Mouse (Mus musculus) retina, adult 2 months (tissue): ENCODE data around the gene Stard10.

Source experiments
- DNase-seq: peaks from one replicate; pipeline ENCODE4 v3.0.0-alpha.2; 2012; ENCODE audit warnings: low read depth, low spot score

Gene Stard10

DNA sequence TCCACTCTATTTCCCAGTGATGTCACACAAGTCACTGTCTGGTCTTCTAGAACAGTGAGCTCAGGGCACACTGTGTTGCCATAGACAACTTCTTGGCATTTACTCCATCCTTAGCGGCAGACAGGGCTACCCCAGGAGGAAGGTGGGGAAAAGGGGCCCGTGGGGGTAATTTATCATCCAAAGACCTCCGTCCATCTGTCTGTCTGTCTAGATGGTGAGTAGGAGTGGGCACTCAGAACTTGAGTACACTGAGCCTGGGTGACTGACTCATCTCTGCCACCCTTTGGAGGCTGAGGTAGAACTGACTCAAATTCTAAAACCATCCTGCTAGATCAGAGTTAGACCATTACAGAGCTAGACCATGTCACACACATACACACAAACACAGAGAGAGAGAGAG is at the start of gene Stard10:
TSS of gene Stard10 (plus strand) at position 73 of the 400 bp plus-strand sequence.
- no peak for DNase-seq

DNA sequence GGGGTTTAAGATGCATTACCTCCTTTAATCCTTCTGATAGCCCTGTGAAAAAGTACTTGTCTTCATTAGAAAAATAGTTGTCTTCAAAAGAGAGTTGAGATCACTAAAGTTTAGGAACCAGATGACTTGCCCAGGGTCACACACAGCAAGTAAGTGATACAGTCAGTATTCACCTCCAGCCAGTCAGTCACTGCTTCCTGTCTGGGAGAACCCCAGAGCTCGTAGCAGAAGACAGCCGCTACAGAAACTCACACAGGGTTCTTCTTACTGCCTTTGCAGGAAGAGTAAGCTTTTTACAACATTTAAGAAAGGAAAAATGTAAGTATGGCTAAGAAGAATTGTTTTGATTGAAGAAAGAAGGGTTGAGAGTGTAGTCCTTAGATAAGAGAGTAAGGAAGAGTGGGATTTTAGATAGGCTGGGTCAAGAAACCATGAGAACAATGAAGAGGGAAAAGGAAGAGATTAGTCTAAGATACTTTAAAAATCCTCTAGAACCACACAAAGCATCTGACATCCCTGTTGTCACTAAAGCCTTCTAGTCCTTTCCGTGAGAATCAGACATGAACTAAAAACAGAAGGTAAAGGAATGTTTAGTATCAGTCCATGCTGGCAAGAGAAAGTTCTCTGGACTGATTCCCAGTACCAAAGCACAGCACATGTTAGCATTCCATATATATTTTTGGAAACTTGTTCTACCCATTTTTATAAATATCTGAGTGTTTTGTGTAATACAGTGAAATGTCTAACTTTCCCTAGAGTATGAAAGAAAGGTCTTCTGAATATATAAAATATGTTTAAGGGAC is 49.2 kb upstream of the Stard10 start:
- DNase-seq = no peak

DNA sequence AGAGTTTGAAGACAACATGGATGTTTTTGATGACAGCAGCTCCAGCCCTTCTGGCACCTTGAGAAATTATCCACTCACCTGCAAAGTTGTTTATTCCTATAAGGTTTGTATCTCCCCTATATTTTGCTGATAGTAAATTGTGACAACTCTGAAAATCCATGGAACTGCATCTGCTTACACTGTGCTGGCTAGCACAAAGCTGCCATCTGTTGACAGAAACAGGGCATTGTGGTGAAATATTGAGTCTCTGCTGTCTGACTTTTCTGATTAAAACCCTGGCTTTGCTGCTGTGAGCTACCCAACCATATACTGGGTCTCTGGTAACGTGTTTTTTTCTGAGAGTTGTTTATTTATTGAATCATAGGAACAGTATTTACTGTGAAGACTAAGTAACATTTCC is 45.3 kb upstream of the Stard10 start:
- no peak for DNase-seq

DNA sequence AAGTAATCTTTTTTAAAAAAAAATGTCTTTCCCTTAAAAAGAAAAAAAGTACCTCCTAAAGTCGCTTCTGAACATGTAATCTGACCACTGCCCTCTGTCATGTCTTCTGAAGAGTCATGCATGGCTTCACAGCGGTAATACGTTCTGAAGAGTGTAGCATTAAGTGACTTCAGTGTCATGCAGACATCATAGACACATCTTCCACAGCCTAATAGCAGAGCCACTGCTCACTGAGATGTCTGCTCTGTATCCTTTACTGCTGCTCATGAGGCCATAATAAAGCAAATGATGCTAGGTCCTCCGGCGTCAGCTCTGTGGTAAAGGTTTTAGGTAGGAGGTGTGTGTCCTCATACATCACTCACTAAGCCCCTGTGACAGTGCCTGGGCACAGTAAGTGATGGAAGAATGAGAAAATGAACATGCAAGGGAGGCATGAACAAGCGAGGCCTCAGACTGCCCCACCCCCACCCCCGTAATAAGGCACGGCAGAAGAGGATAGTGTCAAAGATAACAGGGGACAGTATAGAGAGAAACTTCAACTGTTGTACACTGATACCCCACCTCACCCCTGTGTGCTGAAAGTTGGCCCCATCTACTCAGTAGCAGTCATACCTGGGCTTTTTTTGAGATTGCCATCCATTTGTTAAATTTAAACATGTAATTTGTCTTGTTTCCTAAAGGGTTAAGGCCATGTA is 44.3 kb upstream of the Stard10 start:
- no peak for DNase-seq

DNA sequence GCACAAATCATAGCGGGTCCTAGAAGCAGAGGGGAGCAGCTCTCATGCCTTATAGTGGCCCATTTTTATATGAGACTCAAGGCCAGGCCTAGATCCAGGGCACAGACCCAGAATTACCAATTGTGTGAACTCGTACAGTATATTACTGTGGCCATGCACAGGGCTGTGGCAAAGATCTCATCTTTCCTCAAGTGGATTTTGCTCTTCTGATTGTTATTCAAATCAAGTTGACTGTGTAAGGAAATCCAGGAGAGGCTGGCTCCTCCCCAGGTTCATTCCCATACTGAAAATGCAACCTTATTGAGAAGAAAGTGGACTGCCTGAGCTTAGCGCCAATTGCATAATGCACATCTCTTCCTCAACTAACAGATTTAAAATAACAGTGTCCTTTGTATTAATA is 34.2 kb upstream of the Stard10 start:
- DNase-seq = no peak

DNA sequence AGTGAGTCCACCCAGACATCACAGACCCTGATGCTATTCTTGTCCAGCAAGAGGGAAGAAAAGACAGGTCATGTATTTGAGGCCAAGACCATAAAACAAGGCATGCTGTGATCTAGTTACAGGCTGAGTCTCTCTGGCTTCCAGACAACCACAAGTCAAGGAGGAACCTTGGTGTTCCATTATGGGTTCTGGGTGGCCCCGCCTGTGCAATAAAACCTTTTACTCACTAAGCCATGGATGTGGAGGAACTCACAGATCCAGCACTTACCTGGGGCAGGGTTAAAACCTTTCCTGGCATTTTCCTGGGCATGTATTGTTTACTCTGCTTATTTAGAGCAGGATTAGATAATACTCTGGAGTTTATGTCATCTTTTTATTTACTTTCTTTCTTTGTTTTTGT is 32.4 kb upstream of the Stard10 start:
- no peak for DNase-seq

DNA sequence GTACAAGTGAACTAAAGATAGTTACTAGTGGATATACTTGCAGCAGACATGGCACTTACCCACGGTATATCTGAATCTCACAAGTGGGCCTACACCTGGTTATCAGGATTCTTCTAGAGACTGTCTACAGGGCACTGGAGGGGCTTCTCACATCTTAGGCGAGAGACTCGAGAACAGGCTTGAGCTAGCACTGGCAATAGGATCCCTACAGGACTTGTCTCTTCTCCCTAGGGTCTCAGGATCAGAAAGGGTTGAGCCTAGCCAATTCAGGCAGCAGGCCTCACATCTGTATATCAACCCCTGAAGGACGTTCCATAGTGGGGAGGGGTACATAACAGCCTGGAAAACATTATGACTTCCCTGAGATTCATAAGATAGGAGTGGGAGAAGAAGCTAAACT is 30.0 kb upstream of the Stard10 start:
- no peak for DNase-seq

DNA sequence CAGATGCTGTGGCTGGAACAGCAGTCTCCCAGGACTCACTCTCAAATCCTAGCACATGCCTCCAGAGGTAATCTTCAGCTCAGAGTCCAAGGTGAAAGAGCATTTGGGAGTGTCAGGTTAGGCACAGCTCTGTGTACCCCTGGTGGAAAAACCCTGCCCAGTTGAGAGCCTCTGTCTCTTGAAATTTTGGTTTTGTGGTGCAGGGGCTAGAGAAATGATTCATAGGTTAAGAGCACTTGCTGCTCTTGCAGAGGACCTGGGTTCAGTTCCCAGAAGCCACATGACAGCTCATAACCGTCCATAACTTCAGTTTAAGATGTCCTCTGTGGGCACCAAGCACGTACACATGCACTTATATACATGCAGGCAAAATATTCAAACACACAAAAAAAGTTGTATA is 29.1 kb upstream of the Stard10 start:
- no peak for DNase-seq

DNA sequence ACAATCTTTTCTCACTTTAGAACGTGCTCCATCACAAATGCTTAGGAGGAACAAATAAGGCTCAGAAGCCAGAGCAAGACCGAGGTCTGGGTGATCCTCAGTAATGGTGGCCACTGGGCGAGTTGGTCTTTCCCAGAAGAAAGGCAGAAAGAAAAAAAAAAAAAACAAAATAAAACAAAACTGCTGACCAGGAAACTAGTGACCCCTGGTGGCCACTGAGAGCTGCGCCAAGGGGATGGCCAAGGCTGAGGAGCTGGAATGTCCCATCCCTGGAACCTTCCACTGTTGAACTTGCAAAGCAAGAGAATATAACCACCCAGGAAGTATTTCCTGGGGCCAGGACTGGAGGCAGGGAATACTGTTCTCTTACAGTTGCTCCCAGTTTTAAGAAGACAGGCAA is 28.4 kb upstream of the Stard10 start:
- DNase-seq = no peak

DNA sequence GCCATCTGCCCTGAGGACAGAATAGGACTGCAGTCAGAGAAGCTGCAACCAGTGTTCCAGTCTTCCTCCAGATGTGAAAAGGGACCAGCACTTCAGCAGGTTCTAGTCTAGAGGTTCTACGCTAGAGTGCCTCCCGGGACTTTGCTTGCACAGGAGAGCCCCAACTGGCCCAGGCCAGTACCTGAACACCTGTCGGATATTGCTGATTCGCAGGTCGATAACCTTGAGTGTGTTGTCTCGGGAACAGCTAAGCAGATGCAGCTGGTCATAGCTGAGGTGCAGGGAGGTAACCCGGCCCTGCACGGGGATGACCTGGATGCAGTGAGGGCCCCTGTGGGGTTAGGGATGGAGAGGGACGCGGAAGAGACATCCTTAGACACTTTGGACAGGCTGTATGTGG is 26.5 kb upstream of the Stard10 start:
- no peak for DNase-seq

DNA sequence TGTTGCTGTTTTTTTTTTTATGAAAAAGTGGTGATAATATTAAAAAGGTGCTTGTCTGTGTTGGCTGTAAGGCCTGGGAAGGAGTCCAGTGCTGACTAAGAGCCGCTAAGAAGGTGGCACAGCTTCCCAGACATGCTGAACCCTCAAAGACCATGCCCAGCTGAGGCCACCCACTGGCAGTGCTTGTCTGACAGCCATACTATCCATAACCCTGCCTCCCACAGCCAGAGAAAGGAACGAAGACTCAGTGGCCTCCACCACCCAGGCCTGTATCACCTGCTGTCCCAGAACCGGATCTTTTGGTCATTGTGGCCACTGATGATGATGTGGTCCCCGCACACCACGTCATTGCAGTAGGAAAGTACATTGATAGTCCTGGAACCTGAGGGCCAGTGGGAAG is 25.7 kb upstream of the Stard10 start:
- DNase-seq = no peak

DNA sequence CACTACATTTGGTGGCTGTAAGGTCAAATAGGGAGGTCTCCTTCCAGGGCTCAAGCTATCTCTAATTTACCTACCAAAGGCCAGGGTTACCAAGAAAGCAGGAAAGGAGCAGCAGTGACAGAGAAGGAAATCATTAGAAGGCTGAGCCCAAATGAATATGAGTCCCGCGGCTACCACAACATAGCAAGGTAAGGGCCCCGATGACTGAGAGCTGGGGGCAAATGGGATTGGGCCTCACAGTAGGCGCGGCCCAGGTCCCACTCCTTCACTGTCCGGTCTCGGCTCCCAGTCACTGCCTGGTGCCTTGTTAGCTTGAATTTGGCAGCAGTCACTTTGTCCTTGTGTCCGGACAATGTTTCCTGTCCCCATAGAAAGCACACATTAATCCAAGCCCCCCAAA is 25.2 kb upstream of the Stard10 start:
- DNase-seq = no peak

DNA sequence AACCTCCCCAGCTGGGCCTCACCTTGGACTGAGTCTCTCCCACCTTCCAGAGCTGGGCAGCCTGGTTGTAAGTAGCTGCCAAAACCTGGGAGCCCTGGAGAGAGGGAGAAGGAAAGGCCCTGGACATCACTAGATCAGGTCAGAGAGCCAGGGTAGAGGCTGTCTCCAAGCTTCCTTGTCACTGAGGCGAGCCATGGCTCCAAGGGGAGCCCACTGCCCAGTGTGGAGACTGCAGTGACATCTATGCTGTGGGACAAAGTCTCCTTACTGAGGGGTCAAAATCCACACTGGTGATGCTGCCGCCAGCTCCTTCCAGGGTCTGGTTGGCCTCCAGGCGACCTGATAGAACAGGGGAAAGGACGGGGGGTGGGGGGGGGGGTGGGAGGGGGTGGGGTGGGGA is 24.8 kb upstream of the Stard10 start:
- DNase-seq = no peak

DNA sequence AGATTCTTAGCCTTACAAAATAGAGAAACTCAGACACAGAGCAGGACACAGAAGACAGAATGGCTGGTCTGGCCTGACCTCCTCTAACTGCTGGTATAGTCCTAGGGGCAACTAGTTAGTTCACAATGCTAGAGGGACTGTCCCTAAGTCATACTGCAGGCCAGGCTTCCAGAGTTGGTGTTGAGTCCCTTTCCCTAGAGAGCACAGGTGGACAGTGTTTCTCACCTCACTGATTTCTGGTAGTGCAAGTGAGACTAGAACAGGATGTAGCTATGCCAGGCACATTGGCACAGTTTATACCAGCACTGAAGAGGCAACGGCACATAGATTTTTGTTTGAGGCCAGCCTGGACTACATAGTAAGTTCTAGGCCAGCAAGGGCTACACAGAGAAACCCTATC is 24.2 kb upstream of the Stard10 start:
- no peak for DNase-seq

DNA sequence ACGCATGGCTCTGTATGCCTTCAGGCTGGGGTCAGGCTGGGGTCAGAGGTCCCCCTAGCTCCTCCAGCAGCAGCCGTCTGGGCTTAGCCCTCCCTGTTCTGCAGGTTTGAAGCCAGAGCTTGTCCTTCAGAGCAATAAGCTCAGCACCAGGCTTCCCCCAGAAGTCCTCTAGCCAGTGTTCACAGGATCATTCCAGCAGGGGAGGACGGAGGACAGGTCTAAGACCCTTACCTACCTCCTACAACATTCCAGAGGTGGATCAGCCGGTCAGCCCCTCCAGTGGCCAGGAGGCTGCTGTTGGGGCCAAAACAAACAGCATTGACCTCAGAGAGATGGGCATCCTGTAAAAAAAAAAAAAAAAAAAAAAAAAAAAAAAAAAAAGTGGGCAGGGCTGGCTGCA is 23.7 kb upstream of the Stard10 start:
- DNase-seq = no peak

DNA sequence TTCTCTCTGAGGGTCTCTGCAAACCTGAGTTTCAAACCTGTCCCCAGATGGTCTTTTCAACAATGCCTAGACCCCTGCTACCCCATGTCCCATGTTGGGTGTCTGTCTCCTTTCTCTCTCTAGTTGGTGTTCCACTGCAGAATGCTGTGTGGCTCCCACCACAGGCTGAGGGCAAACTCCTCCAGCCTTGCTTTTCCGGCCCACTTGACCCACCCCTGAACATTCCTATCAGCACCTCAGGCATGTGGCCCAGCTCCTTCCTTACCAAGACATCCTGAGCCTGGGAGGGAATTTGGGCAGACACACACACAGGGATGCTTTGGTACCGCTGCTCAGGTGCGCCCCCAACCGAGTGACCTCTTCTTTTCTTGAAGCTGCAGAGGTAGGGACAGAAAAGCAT is 23.3 kb upstream of the Stard10 start:
- DNase-seq = no peak

DNA sequence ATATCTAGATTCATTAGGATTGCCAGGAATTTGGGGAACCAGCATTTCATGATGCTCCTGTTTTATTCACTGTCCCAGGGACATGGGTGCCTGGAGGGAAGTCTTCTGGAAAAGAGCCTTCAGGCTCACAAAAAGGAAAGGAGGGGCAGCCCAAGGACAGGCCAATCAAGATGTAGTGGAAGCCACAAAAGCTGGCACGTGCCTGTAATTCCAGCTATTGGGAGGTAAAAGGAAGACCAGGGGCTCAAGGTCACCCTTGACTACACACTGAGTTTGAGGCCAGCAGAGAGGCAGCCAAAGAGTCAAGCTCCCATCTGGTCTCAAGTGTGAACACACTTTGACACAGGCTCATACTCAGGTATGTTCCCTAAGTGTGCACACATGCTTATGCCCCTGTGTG is 21.4 kb upstream of the Stard10 start:
- no peak for DNase-seq

DNA sequence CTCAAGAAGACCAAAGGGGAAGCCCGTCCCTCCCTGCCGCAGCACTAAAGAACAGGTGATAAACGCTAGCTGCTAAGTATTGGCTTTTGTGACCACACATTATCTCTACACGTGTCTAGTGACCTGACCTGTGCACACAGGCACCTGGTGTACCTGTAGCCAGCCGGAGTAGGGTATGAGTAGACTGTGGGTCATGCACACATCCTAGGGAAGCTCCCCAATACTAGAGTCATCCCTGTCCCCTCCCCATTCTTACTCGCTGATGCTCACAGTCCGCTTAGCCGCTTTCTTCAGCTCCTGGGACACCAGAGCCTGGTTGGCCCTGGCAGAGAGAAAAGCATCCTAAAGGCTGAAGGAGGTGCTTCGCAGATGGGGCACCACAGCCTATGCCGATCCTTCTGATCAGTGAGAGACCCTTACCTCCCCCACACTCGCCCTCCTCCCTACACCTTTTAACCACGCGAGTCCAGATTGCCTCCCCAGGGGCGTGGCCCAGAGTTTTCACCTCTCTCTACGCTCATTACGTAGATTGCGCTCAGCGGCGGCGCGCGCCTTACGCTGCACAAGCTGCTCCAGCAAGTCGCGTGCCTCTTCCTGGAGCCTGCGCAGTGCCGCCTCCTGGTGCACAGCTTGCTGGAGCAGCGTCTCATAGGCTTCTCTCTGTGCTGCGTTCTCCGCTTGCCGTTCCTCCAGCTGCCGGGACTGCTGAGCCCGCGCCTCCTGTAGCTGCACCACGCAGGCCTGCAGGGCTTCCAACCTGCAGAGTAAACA is 20.4 kb upstream of the Stard10 start:
- DNase-seq = peak; percentile 69

DNA sequence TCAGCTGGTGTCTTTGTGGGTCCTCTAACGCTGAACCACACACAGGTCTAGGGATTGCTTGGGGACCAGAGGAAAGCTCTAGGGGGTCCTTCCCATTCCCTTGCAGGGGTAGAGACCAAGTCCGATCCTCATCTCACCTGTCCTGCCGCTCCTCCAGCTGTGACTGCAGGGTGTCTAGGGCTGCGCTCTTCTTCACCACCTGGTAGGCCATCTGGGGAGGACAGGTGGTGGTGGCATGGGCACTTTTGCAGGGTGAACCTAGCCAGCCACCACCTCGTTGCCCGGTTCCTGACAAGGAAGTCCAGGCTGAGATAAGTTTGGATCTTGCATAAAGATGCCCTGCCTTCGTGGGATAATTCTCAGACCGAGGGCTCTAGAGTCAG is 19.9 kb upstream of the Stard10 start:
- no peak for DNase-seq

DNA sequence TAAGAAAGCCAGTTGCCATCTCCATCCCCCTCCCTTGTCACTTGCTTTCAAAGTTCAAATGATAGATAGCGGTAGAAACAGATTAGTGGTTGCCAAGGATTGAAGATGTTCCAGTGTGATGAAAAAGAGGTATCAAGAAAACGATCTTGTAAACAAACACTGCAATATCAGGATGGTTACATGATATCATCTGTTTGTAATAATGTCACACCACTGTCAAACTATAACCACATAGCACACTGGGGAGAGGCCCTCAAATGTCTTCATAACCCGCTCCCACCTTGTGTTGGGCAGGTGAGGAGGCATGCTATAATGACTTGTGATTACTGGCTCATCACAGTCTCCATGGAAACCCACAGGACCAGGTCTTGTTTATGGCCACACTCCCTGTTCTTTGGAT is 18.5 kb upstream of the Stard10 start:
- no peak for DNase-seq

DNA sequence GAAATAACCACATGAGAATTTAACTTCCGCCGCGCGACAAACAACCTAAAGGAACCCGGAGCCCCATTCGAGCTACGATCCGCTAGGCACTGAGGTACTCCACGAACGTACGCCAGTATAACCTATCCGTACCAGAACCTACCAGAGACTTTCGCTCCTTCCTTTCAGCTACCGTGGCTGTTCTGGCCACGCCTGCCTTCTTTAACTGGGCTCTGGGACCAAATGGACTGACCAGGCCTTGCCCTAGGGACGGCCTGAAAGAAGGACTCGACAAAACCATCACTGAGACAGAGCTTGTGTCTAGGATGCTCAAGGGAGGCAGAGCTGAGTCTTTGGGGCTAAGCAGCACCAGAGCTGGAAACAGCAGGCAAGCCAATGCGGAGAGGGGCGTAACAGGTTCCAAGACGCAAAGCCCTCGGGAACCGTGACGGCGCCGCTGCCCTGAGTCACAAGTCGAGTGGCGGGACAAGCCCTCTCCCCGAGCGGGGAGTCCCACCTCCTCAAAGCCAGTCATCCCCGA is 15.5 kb upstream of the Stard10 start:
- DNase-seq = no peak

DNA sequence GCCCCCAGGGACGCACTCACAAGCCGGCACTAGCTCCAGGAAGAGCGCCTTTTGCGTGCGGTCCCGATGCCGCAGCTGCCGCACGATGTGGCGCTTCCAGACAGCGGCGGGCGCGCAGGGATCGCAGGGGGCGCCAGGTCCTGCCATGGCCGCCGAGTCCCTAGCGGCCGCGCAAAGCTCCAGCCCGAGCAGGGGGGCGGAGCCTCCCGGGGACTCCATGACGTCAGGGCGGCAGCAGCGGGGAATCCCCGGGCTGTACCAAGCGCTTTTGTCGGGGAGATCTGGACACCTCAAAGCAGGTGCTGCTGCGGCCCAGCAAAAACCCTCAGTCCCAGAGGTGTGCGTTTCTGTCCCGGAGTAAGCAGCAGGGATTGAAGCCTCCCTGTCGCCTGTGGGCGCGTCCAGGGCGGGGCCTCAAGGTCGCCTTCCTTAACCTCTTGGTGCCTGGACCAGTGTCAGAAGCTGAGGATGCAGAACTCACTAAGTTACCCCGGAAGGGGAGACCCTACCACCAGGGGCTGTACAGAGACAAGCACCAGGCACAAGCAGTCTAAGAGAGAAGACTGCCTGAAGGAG is 14.9 kb upstream of the Stard10 start, which contains the start of gene Atg16l2:
TSS of gene Atg16l2 (minus strand) at position 371 of the 576 bp plus-strand sequence.
- DNase-seq = peak; percentile 94
